Mouse (Mus musculus): ENCODE measurements around the gene Gas6.

Gas6 gene

GRCm38 (mm10) chr8:13493858-13494631, at the start of gene Gas6:
TSS of gene Gas6 (minus strand) at chr8:13494490.
- no peak for DNase-seq (ENCODE audit: low read depth, low spot score)

GRCm38 (mm10) chr8:13541526-13541925, 47.2 kb upstream of the Gas6 start:
- DNase-seq (ENCODE audit: low read depth, low spot score) = no peak

DNA sequence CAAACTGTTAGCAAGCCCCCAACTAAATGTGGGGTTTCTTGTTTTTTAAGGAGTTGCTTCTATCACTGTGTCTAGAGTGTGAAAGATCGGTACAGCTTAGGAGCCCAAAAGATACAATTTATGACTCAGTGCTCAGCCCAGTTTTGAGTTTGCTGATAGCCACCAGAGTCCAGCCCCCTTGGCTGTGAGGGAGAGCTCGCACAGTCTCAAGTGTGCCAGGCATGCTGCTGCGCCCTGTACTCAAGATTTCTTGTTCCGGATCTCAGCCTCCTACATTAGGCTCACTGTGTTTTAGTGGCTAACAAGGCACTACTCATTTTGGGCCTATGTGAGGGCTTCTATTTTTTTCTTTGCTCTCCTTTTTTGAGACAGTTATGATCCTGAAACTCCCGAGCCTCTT, 45.8 kb upstream of the Gas6 start:
- DNase-seq (ENCODE audit: low read depth, low spot score) = no peak

- DNase-seq (ENCODE audit: low read depth, low spot score) = no peak
These were observed 44.5 kb upstream of the Gas6 start for GRCm38 (mm10) chr8:13538821-13539220.

DNA sequence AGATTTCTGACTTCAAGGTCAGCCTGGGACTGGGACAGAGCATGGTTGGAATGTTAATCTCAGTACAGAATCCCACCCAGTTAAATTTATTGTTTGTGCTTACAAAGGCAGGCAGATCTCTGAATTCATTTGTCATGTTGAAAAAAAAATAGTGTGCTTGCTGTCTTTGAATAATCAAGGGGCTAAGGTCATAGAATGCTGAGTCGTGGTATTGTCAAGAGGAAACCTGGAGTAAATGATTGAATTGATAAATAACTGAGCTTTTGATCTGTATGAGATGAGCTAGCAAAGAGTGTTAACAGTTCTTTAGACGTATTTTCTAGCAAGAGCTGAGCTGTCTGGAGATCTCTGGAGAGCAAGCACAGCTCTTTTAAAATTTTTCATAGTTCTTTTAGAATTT, 42.8 kb upstream of the Gas6 start:
- DNase-seq (ENCODE audit: low read depth, low spot score) = no peak

DNA sequence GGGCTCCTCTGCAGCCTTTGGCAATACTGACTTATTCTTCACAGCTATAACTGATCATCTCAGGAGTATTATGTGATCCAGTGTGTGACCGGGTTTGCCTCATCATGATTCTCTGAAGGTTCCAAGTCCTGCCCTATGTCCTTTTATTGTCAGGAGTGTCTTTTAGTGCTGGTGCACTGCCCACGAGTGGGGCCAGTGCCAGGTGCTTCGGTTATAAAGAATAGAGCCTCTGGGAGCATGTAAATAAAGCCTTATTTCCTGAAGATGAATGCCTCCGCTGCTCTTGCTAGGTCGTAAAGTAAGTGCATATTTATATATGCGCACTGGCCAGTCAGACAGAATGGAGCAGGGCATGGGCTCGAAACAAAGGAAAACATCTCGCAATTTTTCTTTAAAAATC, 38.8 kb upstream of the Gas6 start:
- DNase-seq (ENCODE audit: low read depth, low spot score) = no peak

DNA sequence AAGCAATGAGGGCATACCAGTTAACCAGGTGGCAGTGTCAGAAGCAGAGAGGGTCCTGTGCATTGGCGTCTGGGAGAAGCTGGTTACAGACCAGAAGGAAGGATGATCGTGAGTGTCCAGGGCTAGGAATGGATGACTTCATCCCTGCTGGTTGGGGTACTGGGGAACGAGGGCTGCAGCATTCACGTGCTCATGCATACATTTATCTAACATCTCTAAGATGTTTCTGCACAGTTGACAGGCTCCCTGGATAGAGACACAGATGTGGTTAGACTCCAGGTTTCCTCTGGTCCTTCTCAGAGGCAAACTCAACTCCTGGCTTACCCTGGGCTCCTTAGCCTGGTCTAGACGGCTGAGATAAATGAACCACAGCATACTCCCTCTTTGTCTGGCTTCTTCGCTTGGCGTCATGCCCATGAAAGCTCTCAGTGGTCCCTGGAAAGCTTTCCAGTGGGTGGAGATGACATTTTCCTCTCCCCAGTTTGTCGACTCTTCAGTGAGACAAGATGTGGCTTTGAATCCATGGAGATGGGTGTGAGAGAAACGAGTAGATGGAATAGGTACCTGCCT, 37.4 kb upstream of the Gas6 start:
- DNase-seq (ENCODE audit: low read depth, low spot score) = no peak

DNA sequence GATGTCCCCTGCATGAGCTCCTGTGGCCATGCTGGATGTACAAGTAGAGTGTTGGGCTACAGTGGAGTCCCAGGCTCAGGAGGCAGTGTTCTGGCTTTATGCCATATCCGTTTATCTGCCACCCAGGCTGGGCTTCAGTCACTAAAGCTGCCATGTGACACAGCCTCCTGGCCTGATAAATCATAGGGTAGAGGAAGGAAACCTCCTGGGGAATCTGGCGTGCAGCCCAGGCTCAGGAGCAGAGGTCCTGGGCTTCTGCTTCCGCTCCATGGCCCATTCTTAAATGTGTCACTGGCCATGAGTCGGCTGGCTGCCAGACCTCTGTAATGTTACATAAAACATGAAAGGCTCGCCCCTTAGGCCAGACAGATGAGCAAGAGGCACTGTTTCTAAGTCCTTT, 36.7 kb upstream of the Gas6 start:
- no peak for DNase-seq (ENCODE audit: low read depth, low spot score)

- DNase-seq (ENCODE audit: low read depth, low spot score) = no peak
These were observed 36.1 kb upstream of the Gas6 start for GRCm38 (mm10) chr8:13530401-13530800.

- no peak for DNase-seq (ENCODE audit: low read depth, low spot score)
These were observed 35.6 kb upstream of the Gas6 start for GRCm38 (mm10) chr8:13529891-13530316.

DNA sequence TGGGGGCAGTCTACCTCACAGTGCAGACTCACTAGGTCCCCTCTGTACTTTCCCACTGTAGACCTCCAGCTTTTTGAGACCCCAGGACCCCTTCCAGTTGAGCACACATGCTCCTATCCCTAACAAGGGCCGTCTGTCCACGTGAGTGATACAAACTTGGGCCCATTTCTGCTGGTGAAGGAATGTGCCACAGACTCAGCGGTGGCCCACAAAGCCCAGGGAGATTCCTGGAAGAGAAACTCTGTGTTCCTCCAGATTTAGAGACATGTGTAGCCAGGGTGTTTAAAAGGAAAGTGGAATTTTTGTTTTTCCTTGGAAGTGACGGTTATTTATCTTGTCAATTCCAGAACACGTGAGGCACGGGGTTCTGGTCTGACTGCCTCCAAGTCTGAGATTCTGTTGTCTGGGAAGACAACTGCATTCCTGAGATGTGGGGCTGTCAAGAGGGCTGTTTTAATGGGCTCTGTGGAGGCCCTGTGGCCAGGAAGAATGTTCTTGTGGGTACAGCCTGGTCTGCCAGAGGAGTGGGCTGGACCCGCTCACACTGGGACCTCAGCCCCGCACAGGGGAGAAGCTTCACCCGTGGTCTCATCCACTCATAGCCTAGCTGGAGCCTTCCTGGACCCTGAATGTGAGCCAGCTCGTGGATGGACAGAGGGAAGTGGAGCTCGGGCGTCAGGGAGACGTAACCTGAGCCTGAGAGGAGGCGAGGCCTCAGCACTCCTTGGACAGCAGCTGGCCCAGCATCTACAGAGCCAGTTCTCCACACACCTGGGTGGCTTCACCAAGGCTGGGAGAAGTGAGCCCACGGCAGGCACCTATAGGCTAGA, 34.9 kb upstream of the Gas6 start:
- no peak for DNase-seq (ENCODE audit: low read depth, low spot score)

DNA sequence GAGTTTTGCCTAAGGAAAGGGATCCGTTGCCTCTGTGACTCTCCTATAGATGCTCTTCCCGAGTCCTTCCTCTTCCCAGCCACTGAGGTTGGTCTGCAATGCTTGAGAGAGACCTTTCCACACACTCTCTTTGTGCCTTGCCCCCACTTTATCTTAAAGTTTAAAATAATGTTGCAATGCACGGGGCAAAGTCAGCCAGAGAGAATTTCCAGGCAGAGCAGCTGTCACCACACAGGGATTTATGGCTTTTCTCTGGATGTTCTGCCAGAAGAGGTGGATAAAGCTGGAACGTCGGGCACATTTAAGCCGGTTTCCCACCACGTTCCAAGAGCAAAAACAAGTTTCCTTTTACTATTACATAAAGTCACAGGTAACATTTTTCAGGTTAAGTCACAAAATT, 27.1 kb upstream of the Gas6 start:
- DNase-seq (ENCODE audit: low read depth, low spot score) = no peak

DNA sequence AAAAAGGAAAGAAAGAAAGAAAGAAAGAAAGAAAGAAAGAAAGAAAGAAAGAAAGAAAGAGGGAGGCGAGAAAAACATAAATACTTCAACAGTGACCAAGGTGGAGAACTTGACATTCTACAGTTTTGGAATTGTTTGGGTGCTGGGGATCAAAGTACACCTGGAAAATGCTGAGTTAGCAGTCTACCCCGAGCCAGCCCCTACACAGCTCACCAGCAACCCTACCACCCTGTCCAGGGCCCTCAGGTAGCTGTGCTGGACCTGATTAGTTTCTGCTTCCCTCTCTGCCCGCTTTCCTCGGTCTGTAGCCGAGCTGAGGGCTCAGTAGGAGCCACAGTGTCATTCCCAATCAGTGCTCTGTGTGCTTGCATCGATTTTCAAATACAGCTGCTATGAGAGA, 26.1 kb upstream of the Gas6 start:
- DNase-seq (ENCODE audit: low read depth, low spot score) = no peak

GRCm38 (mm10) chr8:13519503-13519902, 25.2 kb upstream of the Gas6 start:
- DNase-seq (ENCODE audit: low read depth, low spot score) = no peak

DNA sequence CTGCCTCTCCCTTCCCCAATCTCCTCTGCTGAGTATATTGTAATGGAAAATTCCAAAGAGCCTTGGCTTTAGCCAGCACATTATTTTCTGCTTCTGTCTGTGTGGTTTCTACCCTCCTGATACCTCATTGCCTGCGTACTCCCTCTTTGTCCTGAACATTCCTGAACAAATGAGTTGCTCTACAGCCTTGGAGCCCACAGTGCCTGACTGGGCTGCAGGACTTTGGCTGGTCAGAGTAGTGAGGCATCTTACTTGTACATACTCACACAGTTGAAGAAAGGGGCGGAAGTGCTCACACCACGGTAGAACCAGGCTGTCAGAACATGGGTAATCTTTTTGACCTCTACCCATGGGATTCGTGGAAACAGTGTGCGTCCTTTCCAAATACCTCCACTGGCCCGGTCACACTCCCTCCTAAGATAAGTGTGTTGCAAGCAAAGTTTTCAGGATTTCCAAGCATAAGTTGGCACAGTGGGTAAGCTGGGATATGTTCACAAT, 23.0 kb upstream of the Gas6 start:
- no peak for DNase-seq (ENCODE audit: low read depth, low spot score)

- no peak for DNase-seq (ENCODE audit: low read depth, low spot score)
These were observed 22.4 kb upstream of the Gas6 start for GRCm38 (mm10) chr8:13516728-13517127.

- DNase-seq (ENCODE audit: low read depth, low spot score) = no peak
These were observed 21.7 kb upstream of the Gas6 start for GRCm38 (mm10) chr8:13516011-13516442.

DNA sequence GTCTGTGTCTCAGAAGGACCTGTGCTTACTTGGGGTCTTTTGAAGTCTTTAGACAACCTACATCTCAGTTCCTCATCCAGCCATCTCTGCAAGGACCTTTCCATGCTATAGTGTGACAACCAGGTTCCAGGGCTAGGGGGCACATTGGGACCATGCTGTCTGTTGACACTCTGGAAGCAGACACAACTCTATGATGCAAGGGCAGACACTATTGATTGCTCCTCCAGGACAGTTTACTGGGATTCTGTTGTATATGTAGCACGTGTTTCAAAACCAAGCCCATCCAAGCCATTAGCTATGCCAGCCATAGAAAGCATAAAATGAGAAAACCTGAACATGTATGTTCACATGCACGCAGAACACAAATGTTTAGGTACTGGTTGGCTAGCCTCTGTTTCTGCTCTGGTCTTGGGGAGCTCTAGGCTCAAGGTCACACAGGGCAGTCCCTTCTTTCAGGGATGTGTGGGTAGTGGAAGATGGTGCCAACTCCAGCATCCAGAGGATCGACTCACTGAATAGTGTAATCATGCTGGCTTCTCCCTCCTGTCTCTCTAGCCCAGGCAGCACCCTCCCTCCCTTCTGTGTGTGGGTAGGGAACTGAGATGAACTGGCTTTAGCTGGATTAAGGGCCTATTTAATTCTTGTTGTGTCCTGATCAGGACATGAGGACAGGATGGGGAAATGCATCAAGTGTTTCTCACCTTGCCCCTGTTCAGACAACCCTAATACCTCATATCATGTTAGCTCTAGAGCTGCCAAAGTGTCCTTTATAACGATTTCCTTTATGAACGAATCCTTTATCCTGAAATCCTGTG, 19.5 kb upstream of the Gas6 start:
- no peak for DNase-seq (ENCODE audit: low read depth, low spot score)

DNA sequence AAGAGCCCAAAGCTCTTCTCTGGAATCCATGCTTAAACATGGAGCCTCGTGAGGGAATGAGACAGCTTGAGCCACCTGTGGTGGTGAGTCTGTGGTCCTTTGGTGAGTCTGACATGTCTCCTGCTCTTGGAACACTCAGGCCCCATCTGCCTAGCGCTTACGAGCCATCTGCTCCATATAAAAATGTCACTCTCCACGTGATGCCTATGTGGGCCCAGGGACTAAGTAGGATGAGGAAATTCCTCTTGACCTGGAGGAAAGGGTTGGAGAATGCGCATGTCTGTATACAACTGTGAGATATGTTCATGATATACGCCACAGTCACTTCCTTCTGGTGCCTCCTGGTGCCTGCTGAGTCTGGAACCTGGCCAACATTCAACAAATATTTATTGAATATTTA, 18.4 kb upstream of the Gas6 start:
- DNase-seq (ENCODE audit: low read depth, low spot score) = no peak

DNA sequence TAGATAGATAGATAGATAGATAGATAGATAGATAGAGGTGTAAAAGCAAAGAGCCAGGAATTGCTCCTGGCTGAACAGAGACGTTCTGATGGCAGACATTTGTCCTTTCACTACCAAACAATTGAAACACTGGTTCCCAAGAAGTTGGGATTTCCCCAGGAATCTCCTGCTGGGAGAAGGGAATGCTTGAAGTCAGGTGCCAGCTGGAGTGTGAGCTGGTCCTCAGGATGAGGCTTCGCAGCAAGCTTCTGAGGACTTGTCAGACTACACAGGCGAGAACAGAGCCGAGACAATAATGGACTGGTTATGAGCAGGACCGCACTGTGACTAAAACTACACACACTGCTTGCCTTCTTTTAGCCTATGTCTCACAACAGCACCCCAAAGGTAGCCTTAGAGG, 17.7 kb upstream of the Gas6 start:
- DNase-seq (ENCODE audit: low read depth, low spot score) = no peak

GRCm38 (mm10) chr8:13507284-13507937, 13.1 kb upstream of the Gas6 start:
- no peak for DNase-seq (ENCODE audit: low read depth, low spot score)
